Mouse (Mus musculus) E14TG2a.4 (cell line): ENCODE results near the gene Prcd.

Source experiments
- CTCF ChIP-seq: conservative IDR thresholded peaks from 2 replicates; pipeline ENCODE4 v1.5.1; 2014; ENCODE audit warnings: low read length
- POU5F1 ChIP-seq: IDR thresholded peaks from 2 replicates; pipeline ENCODE4 v1.6.1; 2014; ENCODE audit warnings: low read length, borderline replicate concordance

DNA sequence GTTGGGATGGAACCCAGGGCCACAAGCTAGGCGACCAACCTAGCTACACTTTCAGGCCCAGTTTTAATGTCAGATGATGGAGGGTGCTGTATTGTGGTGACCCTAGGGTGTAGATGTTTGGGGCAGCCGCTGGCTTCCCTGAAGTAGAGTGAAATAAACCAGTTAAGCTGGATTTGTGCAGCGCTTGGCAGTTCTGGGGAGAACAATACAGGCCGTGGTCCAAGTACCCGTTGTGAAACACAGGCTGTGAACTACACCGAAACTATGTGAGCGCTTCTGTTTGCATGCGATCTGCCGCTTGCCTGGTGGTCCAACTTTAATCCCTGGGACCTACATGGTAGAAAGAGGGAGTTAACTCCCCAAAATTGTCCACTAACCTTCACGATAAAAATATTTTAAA lies 20.4 kb upstream of the Prcd start:
- TF ChIP-seq CTCF (no peak), POU5F1 (no peak)
